Mouse (Mus musculus) kidney, embryonic 15.5 days (tissue): ENCODE data around the gene Aifm2. TPM values are rescaled to one million over a fixed set of nuclear protein-coding genes. Genes with fewer than 3 reads are reported as not detected.

Source experiments
- ATAC-seq: fragments of 200-750 bp; cut with Nextera tagmentation; replicated peaks from 2 replicates; pipeline ENCODE4 v1.8.0; 2017; ENCODE audit warnings: moderate TSS enrichment; ENCODE audit not compliant: low FRiP score
- H3K27ac ChIP-seq: fragments of 300-500 bp; sonication (generic); 2 replicates; pipeline ENCODE4 v1.5.1; 2015; ENCODE audit warnings: mild to moderate bottlenecking, inconsistent platforms
- H3K27me3 ChIP-seq: fragments of 300-500 bp; sonication (generic); 2 replicates; pipeline ENCODE4 v1.6.1; 2015; ENCODE audit warnings: inconsistent platforms
- H3K36me3 ChIP-seq: fragments of 300-500 bp; sonication (generic); 2 replicates; pipeline ENCODE4 v1.6.1; 2015; ENCODE audit warnings: inconsistent platforms
- H3K4me1 ChIP-seq: fragments of 300-500 bp; sonication (generic); 2 replicates; pipeline ENCODE4 v1.6.1; 2015; ENCODE audit warnings: inconsistent platforms
- H3K4me2 ChIP-seq: fragments of 300-500 bp; sonication (generic); 2 replicates; pipeline ENCODE4 v1.6.1; 2015; ENCODE audit warnings: moderate library complexity, mild to moderate bottlenecking, inconsistent platforms
- H3K4me3 ChIP-seq: fragments of 300-500 bp; sonication (generic); replicated peaks from 2 replicates; pipeline ENCODE4 v1.5.1; 2015; ENCODE audit warnings: mild to moderate bottlenecking, inconsistent platforms
- H3K9ac ChIP-seq: fragments of 300-500 bp; sonication (generic); 2 replicates; pipeline ENCODE4 v1.6.1; 2015; ENCODE audit warnings: mild to moderate bottlenecking, inconsistent platforms
- H3K9me3 ChIP-seq: fragments of 300-500 bp; sonication (generic); replicated peaks from 2 replicates; pipeline ENCODE4 v1.6.1; 2016; ENCODE audit warnings: inconsistent platforms
- whole genome bisulfite sequencing: fragments of 180-500 bp; shearing (Covaris S2); methylation state at CpG from one replicate; pipeline ENCODE4 v1.1.7; 2015; ENCODE audit warnings: mixed read lengths; 5-methylcytosine and 5-hydroxymethylcytosine counted together
- microRNA-seq: library from miRNA; unstranded; fragments of <30 nt; microRNA quantifications from one replicate; pipeline ENCODE4, GENCODE M21; 2016
- polyA plus RNA-seq: library from polyadenylated mRNA; unstranded; fragments of >200 nt; fragmentation: Nextera tagmentation; extraction: Ambion mirVana; gene quantifications from 2 replicates; pipeline ENCODE4 v1.2.1, GENCODE M21; 2015

Aifm2 gene
- polyA plus RNA-seq, 1 experiment from 2014 or later, result 20.5 TPM

GRCm38 (mm10) chr10:61783621-61784251 is 68.7 kb downstream of the Aifm2 start, which contains the start of gene H2afy2:
Gene H2afy2 (minus strand): TSS chr10:61784147.
- H3K9me3 ChIP-seq, result no peaks in the 10 kb centered on the region
- H3K4me2 ChIP-seq, result peak within 1 kb of the TSS; percentile 85
- H3K4me1 ChIP-seq, result peaks cover 52% of the 10 kb centered on the region
- H3K9ac ChIP-seq, result peak within 1 kb of the TSS; percentile 96
- no peaks in the 10 kb centered on the region; the same call in 1 of the 2 replicates for H3K27me3 ChIP-seq
- ATAC-seq, result peak; percentile 74
- peak within 1 kb of the TSS; percentile 90 for H3K4me3 ChIP-seq
- under 1% methylated on average over 50 of the region's 50 CpGs for WGBS
- H3K36me3 ChIP-seq, result no peaks in the 10 kb centered on the region
- H3K27ac ChIP-seq, result peak within 1 kb of the TSS; percentile 91

- peaks cover 56% of the 10 kb centered on the region for H3K4me1 ChIP-seq
- H3K9ac ChIP-seq, result peak overlapping the region; percentile 96
- H3K4me2 ChIP-seq, result peak overlapping the region; percentile 85
- H3K27ac ChIP-seq, result peak overlapping the region; percentile 91
- no peak for ATAC-seq
- WGBS, result 24% methylated on average over 10 of the region's 10 CpGs
- H3K4me3 ChIP-seq, result peak overlapping the region; percentile 90
- H3K9me3 ChIP-seq, result no peaks in the 10 kb centered on the region
- H3K27me3 ChIP-seq, result no peaks in the 10 kb centered on the region; the same call in 1 of the 2 replicates
- no peaks in the 10 kb centered on the region for H3K36me3 ChIP-seq
Measured at GRCm38 (mm10) chr10:61784414-61784813, 69.4 kb downstream of the Aifm2 start.

GRCm38 (mm10) chr10:61787541-61788313 is 72.7 kb downstream of the Aifm2 start:
- 39% methylated on average over 10 of the region's 10 CpGs for WGBS
- Histone ChIP-seq H3K4me3 (no peak overlapping the region), H3K9me3 (no peaks in the 10 kb centered on the region)

GRCm38 (mm10) chr10:61788499-61788898 is 73.4 kb downstream of the Aifm2 start:
- Histone ChIP-seq H3K36me3 (no peaks in the 10 kb centered on the region), H3K4me2 (no peak overlapping the region), H3K27me3 (peaks cover 3% of the 10 kb centered on the region; the same call in 1 of the 2 replicates), H3K4me3 (no peak overlapping the region), H3K9me3 (no peaks in the 10 kb centered on the region), H3K27ac (peak overlapping the region; percentile 20; the same call in 1 of the 2 replicates), H3K4me1 (peaks cover 38% of the 10 kb centered on the region), H3K9ac (no peak overlapping the region)
- ATAC-seq, result no peak
- WGBS, result 85% methylated on average over 5 of the region's 5 CpGs

More at GRCm38 (mm10) chr10:61787541-61788313, 72.7 kb downstream of the Aifm2 start:
- ATAC-seq, result peak; percentile 57
- Histone ChIP-seq H3K36me3 (no peaks in the 10 kb centered on the region), H3K27ac (no peak overlapping the region), H3K27me3 (peaks cover 3% of the 10 kb centered on the region; the same call in 1 of the 2 replicates), H3K4me1 (peaks cover 39% of the 10 kb centered on the region), H3K9ac (no peak overlapping the region), H3K4me2 (no peak overlapping the region)

Small RNAs within 50 kb of the gene (microRNA-seq; reads per million reads assigned to microRNA genes)
- not detected for gene Mir5108

Other genes with a start within 250 kb of the Aifm2 start
- 8.1 and 8.4 TPM in 2 replicates for gene Lrrc20, start 239.5 kb upstream of the Aifm2 start, polyA plus RNA-seq
- 0.12 and 0.21 TPM in 2 replicates for gene Npffr1, start 119.8 kb upstream of the Aifm2 start, polyA plus RNA-seq
- 193 and 202 TPM in 2 replicates for gene Ppa1, start 66.7 kb upstream of the Aifm2 start, polyA plus RNA-seq
- 225 and 236 TPM in 2 replicates for gene Sar1a, start 35.0 kb upstream of the Aifm2 start, polyA plus RNA-seq
- gene Tysnd1, start 19.7 kb upstream of the Aifm2 start, polyA plus RNA-seq, result 33.0 and 36.5 TPM in 2 replicates
- gene H2afy2, start 68.9 kb downstream of the Aifm2 start, polyA plus RNA-seq, result 155 and 156 TPM in 2 replicates